In genomic region chr9:120519469-120520125, GRCm38 (mm10) we compare ENCODE assay signal across 17 mouse cellular contexts. TPM values are rescaled to one million over a fixed set of nuclear protein-coding genes. Genes with fewer than 3 reads are reported as not detected.
DNase-seq lines count a peak whose midpoint lies in the region; ATAC-seq and TF ChIP-seq lines count a peak whose summit lies in the region.
"Had no signal": no experiment of that assay in that cellular context is flagged by ENCODE, and none has a peak within 500 bp of the region (broad histone marks: within the 10 kb centered on the region; RNA-seq: fewer than 3 reads in every experiment).

No protein-coding gene starts in this region.

- H3K9ac ChIP-seq in ES-Bruce4 (ENCODE audit: low read depth, poor library complexity, severe bottlenecking), result no peak overlapping the region
- no peak overlapping the region for H3K9ac ChIP-seq in forebrain, embryonic 15.5 days (replicated peaks)
- H3K9ac ChIP-seq: liver, embryonic 13.5 days; neural tube, embryonic 12.5 days had no signal

- H3K4me2 ChIP-seq in forebrain, embryonic 15.5 days (replicated peaks), result no peak overlapping the region
- H3K4me2 ChIP-seq: liver, embryonic 13.5 days; neural tube, embryonic 12.5 days had no signal

- no peaks in the 10 kb centered on the region for H3K9me3 ChIP-seq in ES-Bruce4 (replicated peaks; ENCODE audit: control insufficient read depth, insufficient read depth, low read length, poor library complexity, severe bottlenecking)
- H3K9me3 ChIP-seq in forebrain, embryonic 15.5 days, result no peaks in the 10 kb centered on the region
- H3K9me3 ChIP-seq: liver, embryonic 13.5 days; neural tube, embryonic 12.5 days had no signal

- no peaks in the 10 kb centered on the region for H3K27me3 ChIP-seq in ES-Bruce4 (ENCODE audit: control insufficient read depth, insufficient read depth, low read length, poor library complexity, severe bottlenecking)
- no peaks in the 10 kb centered on the region for H3K27me3 ChIP-seq in forebrain, embryonic 15.5 days
- H3K27me3 ChIP-seq: liver, embryonic 13.5 days; neural tube, embryonic 12.5 days had no signal

- TF ChIP-seq CTCF in layer of hippocampus, adult 2 months (conservative IDR thresholded peaks at IDR 0.05), result peak; percentile 38
- TF ChIP-seq CTCF in ES-Bruce4 (IDR thresholded peaks at IDR 0.05; ENCODE audit: low read depth, low read length), result peak; percentile 12

- peak; percentile 52 to 53 for DNase-seq in cerebellum, postnatal 10 days
- DNase-seq in cerebellum, adult 9-10 months, result no peak
- peak in 1 of 2 experiments; percentile 43 for DNase-seq in layer of hippocampus, adult 2 months (ENCODE audit: low spot score in 2 of 2)
- no peak for DNase-seq in layer of hippocampus, adult 8-10 months (ENCODE audit: low spot score in 2 of 2)
- DNase-seq in left cerebral cortex, adult 8-10 months (ENCODE audit: low spot score in 2 of 2), result peak; percentile 17 to 52
- DNase-seq in thymus, postnatal 4 days, result no peak
- DNase-seq: adrenal gland, postnatal 14 days; cerebellum, adult 2 months; gastrocnemius, postnatal 14 days; layer of hippocampus, adult 9-11 months; liver, embryonic 13.5 days had no signal

- H3K36me3 ChIP-seq in ES-Bruce4 (ENCODE audit: control insufficient read depth, insufficient read depth, low read length, poor library complexity, severe bottlenecking), result no peaks in the 10 kb centered on the region
- H3K36me3 ChIP-seq in forebrain, embryonic 15.5 days, result no peaks in the 10 kb centered on the region
- H3K36me3 ChIP-seq: liver, embryonic 13.5 days; neural tube, embryonic 12.5 days had no signal

- no peak overlapping the region for H3K27ac ChIP-seq in layer of hippocampus, adult 2 months
- H3K27ac ChIP-seq in ES-Bruce4 (ENCODE audit: insufficient read depth, low read length), result no peak overlapping the region
- H3K27ac ChIP-seq in forebrain, embryonic 15.5 days (replicated peaks), result no peak overlapping the region
- H3K27ac ChIP-seq: liver, embryonic 13.5 days; neural tube, embryonic 12.5 days had no signal

- H3K4me3 ChIP-seq in layer of hippocampus, adult 2 months, result no peak overlapping the region
- H3K4me3 ChIP-seq in ES-Bruce4 (ENCODE audit: low read depth, low read length), result no peak overlapping the region
- H3K4me3 ChIP-seq in forebrain, embryonic 15.5 days, result no peak overlapping the region
- H3K4me3 ChIP-seq: liver, embryonic 13.5 days; neural tube, embryonic 12.5 days had no signal

- no peak for ATAC-seq in forebrain, embryonic 15.5 days (replicated peaks)
- ATAC-seq: inflammation-experienced regulatory T-cells, adult 6 months had no signal

- 71% methylated on average over 19 of the region's 19 CpGs for WGBS in forebrain, embryonic 15.5 days

- no peaks in the 10 kb centered on the region for H3K4me1 ChIP-seq in ES-Bruce4 (ENCODE audit: control insufficient read depth, insufficient read depth, low read length)
- H3K4me1 ChIP-seq in forebrain, embryonic 15.5 days, result no peaks in the 10 kb centered on the region
- H3K4me1 ChIP-seq: liver, embryonic 13.5 days; neural tube, embryonic 12.5 days had no signal

- no peak for TF ChIP-seq POLR2A in ES-Bruce4 (IDR thresholded peaks at IDR 0.05; ENCODE audit: insufficient read depth, low read length)

- no peak for TF ChIP-seq EP300 in ES-Bruce4 (IDR thresholded peaks at IDR 0.05; ENCODE audit: insufficient read depth, low read depth, low read length)

RNA-seq across cellular contexts. Expression of gene Entpd3, which starts 20.0 kb away (rescaled TPM):
- total RNA-seq in layer of hippocampus, adult 2 months (2021), result 1 to 10 TPM; 7.6 to 7.7 TPM
- total RNA-seq in layer of hippocampus, adult 8-10 months (2022), result 1 to 10 TPM; 7.1 to 9.9 (median 8.4) TPM
- polyA plus RNA-seq in ES-Bruce4 (2011; ENCODE audit: insufficient read depth, insufficient read length, low read depth, missing spikeins), result 0.58 and 1.3 TPM in 2 replicates
- 10 to 100 TPM; 11.5 to 13.4 (median 12.0) TPM for total RNA-seq in left cerebral cortex, adult 8-10 months (2022)
- polyA plus RNA-seq in forebrain, embryonic 15.5 days (2015; fragmentation: Nextera tagmentation; extraction: Ambion mirVana), result 1.5 and 1.9 TPM in 2 replicates
- total RNA-seq: gastrocnemius, postnatal 14 days; megakaryocyte progenitor cell, adult 5-6 weeks had no signal
- polyA plus RNA-seq: heart, embryonic 14.5 days had no signal

RNA-seq across cellular contexts. Expression of gene Eif1b, which starts 27.6 kb away (rescaled TPM):
- total RNA-seq in layer of hippocampus, adult 2 months (2021), result 100 to 1,000 TPM; 203 to 206 TPM
- 100 to 1,000 TPM; 173 to 207 (median 189) TPM for total RNA-seq in layer of hippocampus, adult 8-10 months (2022)
- polyA plus RNA-seq in ES-Bruce4 (2011; ENCODE audit: insufficient read depth, insufficient read length, low read depth, missing spikeins), result 27.0 TPM in 2 replicates
- 100 to 1,000 TPM; 140 to 164 (median 154) TPM for total RNA-seq in left cerebral cortex, adult 8-10 months (2022)
- 495 and 511 TPM in 2 replicates for polyA plus RNA-seq in forebrain, embryonic 15.5 days (2015; fragmentation: Nextera tagmentation; extraction: Ambion mirVana)

RNA-seq across cellular contexts. Expression of gene Rpl14, which starts 51.6 kb away (rescaled TPM):
- total RNA-seq in layer of hippocampus, adult 2 months (2021), result 100 to 1,000 TPM; 318 to 323 TPM
- 100 to 1,000 TPM; 289 to 388 (median 323) TPM for total RNA-seq in layer of hippocampus, adult 8-10 months (2022)
- 1,004 and 1,061 TPM in 2 replicates for polyA plus RNA-seq in ES-Bruce4 (2011; ENCODE audit: insufficient read depth, insufficient read length, low read depth, missing spikeins)
- total RNA-seq in left cerebral cortex, adult 8-10 months (2022), result 100 to 1,000 TPM; 290 to 355 (median 336) TPM
- 406 and 432 TPM in 2 replicates for polyA plus RNA-seq in forebrain, embryonic 15.5 days (2015; fragmentation: Nextera tagmentation; extraction: Ambion mirVana)

Comparison
In these comparisons a context has a peak if more than half of its experiments do, and no peak if none do; other contexts are left out.
1. DNase-seq: peak in cerebellum, postnatal 10 days (2 of 2) and left cerebral cortex, adult 8-10 months (2 of 2); none in cerebellum, adult 9-10 months (single experiment), layer of hippocampus, adult 8-10 months (0 of 2) and thymus, postnatal 4 days (single experiment).